Mouse (Mus musculus): ENCODE measurements around the gene Gm20388. TPM values are rescaled to one million over a fixed set of nuclear protein-coding genes. Genes with fewer than 3 reads are reported as not detected.

Gm20388 gene
- polyA plus RNA-seq, 1 experiment from 2014 or later: 7.4 TPM

GRCm38 (mm10) chr8:120634329-120634839 lies 723.7 kb downstream of the Gm20388 start:
- Histone ChIP-seq H3K4me2 (peak overlapping the region; percentile 99), H3K9me3 (replicated peaks) (no peaks in the 10 kb centered on the region), H3K36me3 (no peaks in the 10 kb centered on the region), H3K9ac (peak overlapping the region; percentile 51), H3K27me3 (peaks cover 48% of the 10 kb centered on the region), H3K27ac (no peak overlapping the region), H3K4me1 (peaks cover 15% of the 10 kb centered on the region), H3K4me3 (replicated peaks) (peak overlapping the region; percentile 64)
- WGBS: under 1% methylated on average over 41 of the region's 42 CpGs
- ATAC-seq (replicated peaks; ENCODE audit: low FRiP score): peak; percentile 53

- Histone ChIP-seq H3K36me3 (no peaks in the 10 kb centered on the region), H3K9me3 (replicated peaks) (no peaks in the 10 kb centered on the region), H3K4me2 (no peak overlapping the region), H3K9ac (no peak overlapping the region), H3K4me3 (replicated peaks) (no peak overlapping the region), H3K27me3 (no peaks in the 10 kb centered on the region), H3K27ac (no peak overlapping the region), H3K4me1 (no peaks in the 10 kb centered on the region)
- WGBS: 36% methylated on average over 8 of the region's 8 CpGs
- ATAC-seq (replicated peaks; ENCODE audit: low FRiP score): no peak; the same call in 1 of the 2 replicates
Measured at GRCm38 (mm10) chr8:120641245-120641644, 730.6 kb downstream of the Gm20388 start.

- no peak overlapping the region for H3K4me3 ChIP-seq (replicated peaks)
- no peak overlapping the region for H3K27ac ChIP-seq
- no peaks in the 10 kb centered on the region for H3K27me3 ChIP-seq
- H3K4me1 ChIP-seq: no peaks in the 10 kb centered on the region
- 75% methylated on average over 10 of the region's 10 CpGs for WGBS
- H3K9ac ChIP-seq: no peak overlapping the region
- H3K36me3 ChIP-seq: no peaks in the 10 kb centered on the region
- H3K9me3 ChIP-seq (replicated peaks): no peaks in the 10 kb centered on the region
- H3K4me2 ChIP-seq: no peak overlapping the region
- ATAC-seq (replicated peaks; ENCODE audit: low FRiP score): no peak
Measured at GRCm38 (mm10) chr8:120642031-120642662, 731.5 kb downstream of the Gm20388 start.

GRCm38 (mm10) chr8:120644663-120645062 lies 734.0 kb downstream of the Gm20388 start:
- Histone ChIP-seq H3K9me3 (replicated peaks) (no peaks in the 10 kb centered on the region), H3K9ac (no peak overlapping the region), H3K4me1 (no peaks in the 10 kb centered on the region), H3K4me3 (replicated peaks) (no peak overlapping the region), H3K27ac (no peak overlapping the region), H3K27me3 (no peaks in the 10 kb centered on the region), H3K4me2 (no peak overlapping the region), H3K36me3 (no peaks in the 10 kb centered on the region)
- no peak for ATAC-seq (replicated peaks; ENCODE audit: low FRiP score)
- WGBS: 74% methylated on average over 7 of the region's 7 CpGs

GRCm38 (mm10) chr8:120647532-120647931 lies 736.9 kb downstream of the Gm20388 start, which contains the start of gene 1190005I06Rik:
TSS of gene 1190005I06Rik (minus strand) at chr8:120647632.
- no peak within 1 kb of the TSS for H3K4me2 ChIP-seq
- H3K27me3 ChIP-seq: no peaks in the 10 kb centered on the region
- no peaks in the 10 kb centered on the region for H3K4me1 ChIP-seq
- no peak within 1 kb of the TSS for H3K4me3 ChIP-seq (replicated peaks)
- no peaks in the 10 kb centered on the region for H3K36me3 ChIP-seq
- H3K27ac ChIP-seq: no peak within 1 kb of the TSS
- no peak within 1 kb of the TSS for H3K9ac ChIP-seq
- no peaks in the 10 kb centered on the region for H3K9me3 ChIP-seq (replicated peaks)
- no peak for ATAC-seq (replicated peaks; ENCODE audit: low FRiP score)
- WGBS: 63% methylated on average over 7 of the region's 7 CpGs

- Histone ChIP-seq H3K9ac (no peak overlapping the region), H3K9me3 (replicated peaks) (no peaks in the 10 kb centered on the region), H3K4me3 (replicated peaks) (no peak overlapping the region), H3K36me3 (peaks cover 72% of the 10 kb centered on the region), H3K4me1 (no peaks in the 10 kb centered on the region), H3K4me2 (no peak overlapping the region), H3K27me3 (no peaks in the 10 kb centered on the region), H3K27ac (no peak overlapping the region)
- WGBS: 88% methylated on average over 7 of the region's 7 CpGs
- ATAC-seq (replicated peaks; ENCODE audit: low FRiP score): no peak
Measured at GRCm38 (mm10) chr8:120656322-120657052, 745.8 kb downstream of the Gm20388 start.

GRCm38 (mm10) chr8:120657415-120657814 lies 746.8 kb downstream of the Gm20388 start:
- Histone ChIP-seq H3K4me1 (no peaks in the 10 kb centered on the region), H3K4me2 (no peak overlapping the region), H3K36me3 (peaks cover 72% of the 10 kb centered on the region), H3K27me3 (no peaks in the 10 kb centered on the region), H3K4me3 (replicated peaks) (no peak overlapping the region), H3K27ac (no peak overlapping the region), H3K9me3 (replicated peaks) (no peaks in the 10 kb centered on the region), H3K9ac (no peak overlapping the region)
- 94% methylated on average over 8 of the region's 8 CpGs for WGBS
- ATAC-seq (replicated peaks; ENCODE audit: low FRiP score): no peak

GRCm38 (mm10) chr8:120664566-120664965 lies 753.9 kb downstream of the Gm20388 start:
- H3K4me1 ChIP-seq: peaks cover 43% of the 10 kb centered on the region
- no peak overlapping the region for H3K27ac ChIP-seq
- peaks cover 7% of the 10 kb centered on the region; the same call in 1 of the 2 replicates for H3K36me3 ChIP-seq
- no peaks in the 10 kb centered on the region for H3K27me3 ChIP-seq
- H3K9ac ChIP-seq: no peak overlapping the region
- H3K4me3 ChIP-seq (replicated peaks): no peak overlapping the region
- no peaks in the 10 kb centered on the region for H3K9me3 ChIP-seq (replicated peaks)
- H3K4me2 ChIP-seq: no peak overlapping the region
- ATAC-seq (replicated peaks; ENCODE audit: low FRiP score): no peak
- 84% methylated on average over 6 of the region's 6 CpGs for WGBS

- Histone ChIP-seq H3K4me3 (replicated peaks) (peak overlapping the region; percentile 94), H3K9me3 (replicated peaks) (no peaks in the 10 kb centered on the region), H3K9ac (no peak overlapping the region), H3K36me3 (peaks cover 12% of the 10 kb centered on the region), H3K4me2 (peak overlapping the region; percentile 81), H3K27ac (no peak overlapping the region), H3K4me1 (peaks cover 53% of the 10 kb centered on the region), H3K27me3 (no peaks in the 10 kb centered on the region)
- ATAC-seq (replicated peaks; ENCODE audit: low FRiP score): no peak
- WGBS: 77% methylated on average over 3 of the region's 3 CpGs
Measured at GRCm38 (mm10) chr8:120665726-120666455, 755.2 kb downstream of the Gm20388 start.

- WGBS: 2% methylated on average over 17 of the region's 17 CpGs
Measured at GRCm38 (mm10) chr8:120666807-120667470, 756.3 kb downstream of the Gm20388 start.

GRCm38 (mm10) chr8:120667561-120668373 lies 757.1 kb downstream of the Gm20388 start, which contains the start of the genes Gm27021 and Cox4i1:
TSS of gene Gm27021 (minus strand) at chr8:120668079.
TSS of gene Cox4i1 (plus strand) at chr8:120668222.
- Histone ChIP-seq H3K4me2 (peak within 1 kb of the TSS; percentile 84), H3K36me3 (peaks cover 31% of the 10 kb centered on the region), H3K4me3 (replicated peaks) (peak within 1 kb of the TSS; percentile 94), H3K4me1 (peaks cover 60% of the 10 kb centered on the region), H3K9ac (peak within 1 kb of the TSS; percentile 100), H3K9me3 (replicated peaks) (no peaks in the 10 kb centered on the region), H3K27ac (peak within 1 kb of the TSS; percentile 90), H3K27me3 (no peaks in the 10 kb centered on the region)
- ATAC-seq (replicated peaks; ENCODE audit: low FRiP score): peak; percentile 94
- WGBS: under 1% methylated on average over 104 of the region's 105 CpGs

More at GRCm38 (mm10) chr8:120666807-120667470, 756.3 kb downstream of the Gm20388 start:
- no peaks in the 10 kb centered on the region for H3K9me3 ChIP-seq (replicated peaks)
- H3K4me2 ChIP-seq: peak overlapping the region; percentile 81
- H3K9ac ChIP-seq: peak overlapping the region; percentile 100
- peak overlapping the region; percentile 90; the same call in 1 of the 2 replicates for H3K27ac ChIP-seq
- H3K4me3 ChIP-seq (replicated peaks): peak overlapping the region; percentile 94
- peaks cover 60% of the 10 kb centered on the region for H3K4me1 ChIP-seq
- H3K36me3 ChIP-seq: peaks cover 23% of the 10 kb centered on the region
- H3K27me3 ChIP-seq: no peaks in the 10 kb centered on the region
- no peak for ATAC-seq (replicated peaks; ENCODE audit: low FRiP score)
